Mouse (Mus musculus) layer of hippocampus, adult 6 months (tissue): Measurements from ENCODE around the gene Scgb1b24. TPM values are rescaled to one million over a fixed set of nuclear protein-coding genes. Genes with fewer than 3 reads are reported as not detected.

Source experiments
- long read RNA-seq, 2 experiments: library from polyadenylated mRNA; unstranded; transcript quantifications; one replicate each; pipeline ENCODE4 v2.0.0; 2019 to 2020
- polyA plus RNA-seq: library from polyadenylated mRNA; unstranded; fragments of <200 nt; fragmentation: Nextera tagmentation; gene quantifications from 2 replicates; pipeline ENCODE4 v1.2.3, GENCODE M21; 2021

Gene Scgb1b24
- not detected in 2 replicates for polyA plus RNA-seq
- long read RNA-seq, experiment 1 = 0 reads
- long read RNA-seq, experiment 2 = 0 reads

DNA sequence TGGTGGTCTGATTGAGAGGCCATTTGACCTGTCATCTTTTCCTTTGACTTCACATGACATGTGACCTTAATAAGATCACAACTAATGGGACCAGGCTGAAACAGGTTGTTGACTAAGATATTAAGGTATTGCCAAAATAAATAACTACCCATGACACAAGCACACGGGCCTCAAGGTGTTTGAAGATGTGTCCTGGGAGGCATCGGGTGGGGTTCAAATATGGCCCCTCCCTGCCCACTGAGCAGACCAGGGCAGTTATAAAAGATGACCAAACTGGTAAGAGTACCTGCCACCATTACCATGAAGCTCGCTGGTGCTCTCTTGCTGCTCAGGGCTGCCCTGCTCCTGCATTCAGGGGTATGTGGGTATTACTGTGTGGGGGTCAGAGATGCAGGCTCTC lies at the start of gene Scgb1b24:
Gene Scgb1b24, plus strand, starts transcription at position 301 of the 400 bp plus-strand sequence.

DNA sequence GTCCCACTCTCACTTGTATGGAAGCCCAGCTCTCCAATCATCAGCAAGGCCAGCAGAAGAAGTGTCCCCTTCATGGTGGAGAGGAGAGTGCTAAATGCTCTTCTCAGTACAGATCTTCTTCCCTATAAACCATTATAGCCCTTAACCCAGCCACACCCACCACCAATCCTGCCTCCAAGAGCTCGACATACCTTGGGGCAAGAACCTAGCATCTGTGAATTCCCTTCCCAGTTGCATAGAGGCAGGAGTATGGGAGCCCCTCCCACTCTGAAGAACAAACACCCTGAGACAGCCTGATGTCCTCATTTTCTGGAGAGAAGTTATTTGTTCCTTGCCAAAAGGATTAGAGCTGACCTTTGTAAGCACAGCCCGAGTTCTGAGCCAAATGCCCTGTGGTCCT lies 4.4 kb upstream of the Scgb1b24 start, which contains the start of gene Scgb2b24:
Gene Scgb2b24, minus strand, starts transcription at position 101 of the 400 bp plus-strand sequence.

Other genes starting within 250 kb of the Scgb1b24 start
- not detected in 2 replicates for gene Scgb2b21, start 223.3 kb upstream of the Scgb1b24 start, polyA plus RNA-seq
- not detected in 2 replicates for gene Scgb2b24, start 4.5 kb upstream of the Scgb1b24 start, polyA plus RNA-seq
- gene Scgb2b26, start 201.2 kb downstream of the Scgb1b24 start, polyA plus RNA-seq = not detected in 2 replicates